Mouse (Mus musculus): Measurements from ENCODE around the gene Msantd1.

DNA sequence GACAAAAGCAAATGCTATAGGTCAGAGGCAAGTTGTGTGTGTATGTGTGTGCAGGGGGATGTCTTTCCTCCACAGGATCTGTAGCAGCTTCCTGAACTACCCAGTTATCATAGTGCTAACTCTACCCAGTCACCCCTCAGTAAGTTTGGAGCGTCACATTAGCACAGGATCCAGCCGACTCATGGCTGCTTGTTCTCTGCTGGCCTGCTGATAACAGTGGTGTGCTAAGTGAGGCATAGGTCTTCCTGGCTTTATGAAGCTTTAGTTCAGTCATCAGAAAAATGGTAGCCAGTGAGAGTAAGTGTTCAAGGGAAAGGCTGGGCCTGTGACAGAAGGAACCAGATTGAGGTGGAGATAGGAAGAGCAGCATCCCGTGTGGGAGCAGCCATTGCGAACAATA, 16.1 kb downstream of the Msantd1 start:
- TF ChIP-seq POLR2A (IDR thresholded peaks at IDR 0.05; ENCODE audit: low read depth, low read length) (no peak), CTCF (conservative IDR thresholded peaks at IDR 0.05; ENCODE audit: insufficient read depth, insufficient read length, low read depth, low read length) (no peak)

Measured in kidney, adult 2 months (tissue).